Comparison of ENCODE assay signal across 8 mouse cellular contexts in the genomic region with DNA sequence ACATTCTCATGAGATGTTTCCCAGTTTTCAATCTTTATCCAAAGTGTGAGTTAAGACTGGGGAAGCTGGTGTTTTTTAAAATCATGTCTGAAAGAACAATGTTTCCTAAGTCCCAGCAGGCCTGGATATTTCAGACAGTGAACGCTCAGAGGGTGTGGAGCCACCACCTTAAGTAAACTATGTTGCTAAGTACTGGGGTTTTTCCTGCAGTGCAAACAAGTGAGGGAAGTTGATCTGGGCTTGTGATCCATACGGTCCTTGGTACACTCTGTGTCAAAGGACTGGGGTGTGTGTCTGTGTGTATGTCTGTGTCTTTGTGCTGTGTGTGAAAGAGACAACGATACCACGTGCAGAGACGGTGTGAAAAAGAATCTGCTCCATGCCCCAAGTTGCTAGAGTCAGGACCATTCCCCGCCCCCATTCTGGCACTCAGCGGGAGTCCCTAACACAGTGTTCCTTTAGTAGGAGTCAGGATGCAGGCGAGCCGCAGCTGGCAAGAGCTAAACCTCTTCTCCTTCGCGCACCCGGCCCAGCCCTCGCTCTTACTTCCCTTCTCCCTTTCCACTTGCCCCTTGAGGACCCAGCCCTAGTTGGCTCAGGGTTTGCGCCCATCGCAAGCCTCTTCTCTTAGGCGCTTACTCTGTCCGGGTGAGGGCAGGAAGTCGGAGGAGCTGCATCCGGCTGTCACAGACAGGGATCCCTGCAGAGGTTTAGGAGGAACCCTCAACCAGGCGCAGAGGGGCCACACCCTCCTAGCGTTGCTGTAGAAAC. TPM values are rescaled to one million over a fixed set of nuclear protein-coding genes. Genes with fewer than 3 reads are reported as not detected.
DNase-seq lines count a peak whose midpoint lies in the region; ATAC-seq lines count a peak whose summit lies in the region.

Dyrk4 (minus strand) TSS at position 729 of the 771 bp plus-strand sequence.

- no peaks in the 10 kb centered on the region for H3K27me3 ChIP-seq in heart, embryonic 14.5 days (ENCODE audit: control insufficient read depth, insufficient read depth, low read length)

- H3K4me2 ChIP-seq in heart, embryonic 14.5 days (ENCODE audit: low read length), result peak within 1 kb of the TSS; percentile 53

- H3K9me3 ChIP-seq in heart, embryonic 14.5 days (ENCODE audit: control insufficient read depth, low read length), result no peaks in the 10 kb centered on the region

- intact Hi-C loops in left cerebral cortex, postnatal 14 days (cut with DNase I), result no loop called here

- H3K4me3 ChIP-seq in heart, embryonic 14.5 days (ENCODE audit: control insufficient read depth in 1 of 2, insufficient read depth in 1 of 2, low read depth in 1 of 2, low read length in 2 of 2), result peak within 1 kb of the TSS; percentile 28 to 37

- ATAC-seq in heart, embryonic 14.5 days (ENCODE audit: insufficient number of reproducible peaks, insufficient read depth, low FRiP score, low read depth), result no peak; the same call in 1 of the 2 replicates
- ATAC-seq in megakaryocyte progenitor cell, adult 5-6 weeks (replicated peaks; ENCODE audit: poor library complexity), result peak; percentile 57

- DNase-seq in left cerebral cortex, postnatal 14 days (ENCODE audit: low spot score in 2 of 2), result peak; percentile 18 to 28
- DNase-seq in left cerebral cortex, adult 18-20 months (ENCODE audit: low spot score in 2 of 2), result no peak
- peak; percentile 9 for DNase-seq in embryo, embryonic 11.5 days (ENCODE audit: low read depth, low spot score)
- peak; percentile 33 for DNase-seq in large intestine, adult 2 months (ENCODE audit: low read depth, low spot score)
- peak; percentile 70 for DNase-seq in testis, postnatal 10 days (ENCODE audit: low spot score)
- no peak for DNase-seq in ovary, postnatal 36 days (ENCODE audit: low spot score)

- peak within 1 kb of the TSS; percentile 41; the same call in 1 of the 2 replicates for H3K9ac ChIP-seq in heart, embryonic 14.5 days (ENCODE audit: low read length)

- peaks cover 41% of the 10 kb centered on the region for H3K36me3 ChIP-seq in heart, embryonic 14.5 days (ENCODE audit: control insufficient read depth, insufficient read depth, low read length)

- 10% methylated on average over 21 of the region's 21 CpGs for WGBS in heart, embryonic 14.5 days
- 7% methylated on average over 21 of the region's 21 CpGs for WGBS in large intestine, adult 2 months

- H3K4me1 ChIP-seq in heart, embryonic 14.5 days (ENCODE audit: control insufficient read depth in 2 of 2, insufficient read depth in 2 of 2, low read length in 2 of 2), result peaks cover 5 to 6% of the 10 kb centered on the region in 2 experiments; a peak in 3 of 4 replicates

- H3K27ac ChIP-seq in heart, embryonic 14.5 days (replicated peaks in 1 of 2; ENCODE audit: control insufficient read depth in 1 of 2, insufficient read depth in 1 of 2, low read depth in 2 of 2, low read length in 2 of 2), result no peak within 1 kb of the TSS

RNA-seq across cellular contexts. Expression of gene Dyrk4, which starts in this region (rescaled TPM):
- total RNA-seq in left cerebral cortex, postnatal 14 days (2021), result under 1 TPM in 1 of 2 experiments, not detected in 1; 0.37 TPM
- under 1 TPM in 1 of 2 experiments, not detected in 1; 0.23 TPM for total RNA-seq in left cerebral cortex, adult 18-20 months (2021)
- not detected in 2 replicates for polyA plus RNA-seq in heart, embryonic 14.5 days (2014; fragmentation: Nextera tagmentation; extraction: Ambion mirVana)
- polyA plus RNA-seq in large intestine, adult 2 months (2012; rRNA removed), result 0.04 and 0.16 TPM in 2 replicates
- total RNA-seq in megakaryocyte progenitor cell, adult 5-6 weeks (2015), result 0.17 TPM in 1 of 2 replicates, not detected in the other
- total RNA-seq in megakaryocyte progenitor cell, adult 5-6 weeks (2017), result 0.88 TPM in 1 of 2 replicates, not detected in the other

Comparison
In these comparisons a context has a peak if more than half of its experiments do, and no peak if none do; other contexts are left out.
1. Peak in DNase-seq in left cerebral cortex, postnatal 14 days; RNA of the gene not detected or under 1 TPM.
2. Peak in DNase-seq in large intestine, adult 2 months; RNA of the gene not detected or under 1 TPM.
3. Peak in ATAC-seq in megakaryocyte progenitor cell, adult 5-6 weeks; RNA of the gene not detected or under 1 TPM.
4. DNase-seq: peak in embryo, embryonic 11.5 days (single experiment) and testis, postnatal 10 days (single experiment); none in left cerebral cortex, adult 18-20 months (0 of 2) and ovary, postnatal 36 days (single experiment).